Mouse (Mus musculus): ENCODE data around the gene Gm2a.

- TF ChIP-seq CTCF (IDR thresholded peaks at IDR 0.05; ENCODE audit: low read depth, low read length) = no peak
- no peak for TF ChIP-seq POLR2A (IDR thresholded peaks at IDR 0.05; ENCODE audit: borderline replicate concordance, low read depth, low read length)
These were observed 2.0 kb downstream of the Gm2a start for GRCm38 (mm10) chr11:55099868-55100267.

All from bone marrow macrophage, adult 2 months (primary cell).